Mouse (Mus musculus): ENCODE data around the gene Taar7e. TPM values are rescaled to one million over a fixed set of nuclear protein-coding genes. Genes with fewer than 3 reads are reported as not detected.
"Not testable (repeated sequence)": the region's sequence is repeated elsewhere in the genome, so short reads cannot be mapped to it uniquely, and the experiment has no call there.

The Taar7e gene
- polyA plus RNA-seq, 1 experiment from 2014 or later, result not detected

DNA sequence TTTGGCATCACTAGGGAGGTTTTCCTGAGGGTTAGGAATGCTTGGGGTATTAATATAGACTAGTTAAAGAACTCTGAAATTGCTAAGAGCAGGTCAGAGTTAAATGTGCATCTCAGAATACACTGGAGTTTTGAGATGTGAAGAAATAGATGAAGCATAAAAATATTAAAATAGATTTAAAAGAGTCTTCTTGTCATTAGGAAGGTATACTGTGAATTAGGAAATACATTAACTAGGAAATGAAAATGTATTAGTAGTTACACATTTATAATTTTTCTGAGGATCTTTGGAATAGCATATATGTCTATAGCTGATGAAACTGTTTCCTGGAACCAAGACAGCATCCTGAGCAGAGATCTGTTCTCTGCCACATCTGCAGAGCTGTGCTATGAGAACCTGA, 11.8 kb downstream of the Taar7e start, which contains the start of gene Taar7f:
Taar7f (plus strand) TSS at position 301 of the 400 bp plus-strand sequence.
- DNase-seq (ENCODE audit: low spot score), result no peak
- Histone ChIP-seq H3K4me2 (replicated peaks; ENCODE audit: low read depth, low read length) (no peak within 1 kb of the TSS), H3K9me3 (ENCODE audit: control insufficient read depth, low read length) (no peaks in the 10 kb centered on the region), H3K4me1 (replicated peaks; ENCODE audit: control insufficient read depth, insufficient read depth, low read length) (no peaks in the 10 kb centered on the region), H3K36me3 (ENCODE audit: control insufficient read depth, insufficient read depth, low read length) (no peaks in the 10 kb centered on the region), H3K27ac (ENCODE audit: low read depth, low read length) (no peak within 1 kb of the TSS), H3K27me3 (ENCODE audit: control insufficient read depth, insufficient read depth, low read length) (no peaks in the 10 kb centered on the region), H3K4me3 (ENCODE audit: low read depth, low read length) (no peak within 1 kb of the TSS), H3K9ac (ENCODE audit: low read depth, low read length) (no peak within 1 kb of the TSS)
- ATAC-seq (ENCODE audit: low FRiP score), result no peak

- no peak for ATAC-seq (ENCODE audit: low FRiP score)
These were observed 14.6 kb downstream of the Taar7e start for GRCm38 (mm10) chr10:24052039-24052438.

DNA sequence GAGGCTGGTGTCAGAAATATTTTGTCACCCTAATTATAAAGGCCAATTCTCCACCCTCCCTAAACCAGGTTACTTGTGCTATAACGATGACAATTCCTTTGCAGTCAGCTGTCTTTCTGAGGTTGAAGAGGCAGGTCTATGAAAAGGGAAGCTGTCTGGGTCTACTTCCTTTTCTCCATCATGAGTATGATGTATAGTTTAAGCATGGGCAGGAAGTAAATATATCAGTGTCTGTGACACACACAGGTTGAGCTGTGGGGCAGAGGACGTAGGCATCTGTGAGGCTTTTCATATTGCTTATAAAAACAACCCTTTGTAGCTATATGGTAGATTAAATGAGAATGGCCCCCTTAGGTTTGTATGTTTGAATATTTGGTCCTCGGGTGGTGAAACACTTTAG, 21.6 kb downstream of the Taar7e start:
- DNase-seq (ENCODE audit: low spot score), result no peak
- Histone ChIP-seq H3K4me2 (replicated peaks; ENCODE audit: low read depth, low read length) (no peak overlapping the region), H3K9ac (ENCODE audit: low read depth, low read length) (no peak overlapping the region), H3K4me1 (replicated peaks; ENCODE audit: control insufficient read depth, insufficient read depth, low read length) (no peaks in the 10 kb centered on the region), H3K9me3 (ENCODE audit: control insufficient read depth, low read length) (no peaks in the 10 kb centered on the region), H3K36me3 (ENCODE audit: control insufficient read depth, insufficient read depth, low read length) (no peaks in the 10 kb centered on the region), H3K27me3 (ENCODE audit: control insufficient read depth, insufficient read depth, low read length) (no peaks in the 10 kb centered on the region), H3K4me3 (ENCODE audit: low read depth, low read length) (no peak overlapping the region), H3K27ac (ENCODE audit: low read depth, low read length) (no peak overlapping the region)
- WGBS, result 95% methylated on average over 3 of the region's 3 CpGs
- ATAC-seq (ENCODE audit: low FRiP score), result no peak

More at GRCm38 (mm10) chr10:24052039-24052438, 14.6 kb downstream of the Taar7e start:
- Histone ChIP-seq H3K36me3 (ENCODE audit: control insufficient read depth, insufficient read depth, low read length) (no peaks in the 10 kb centered on the region), H3K27me3 (ENCODE audit: control insufficient read depth, insufficient read depth, low read length) (no peaks in the 10 kb centered on the region), H3K9ac (ENCODE audit: low read depth, low read length) (no peak overlapping the region), H3K9me3 (ENCODE audit: control insufficient read depth, low read length) (no peaks in the 10 kb centered on the region), H3K4me1 (replicated peaks; ENCODE audit: control insufficient read depth, insufficient read depth, low read length) (no peaks in the 10 kb centered on the region), H3K4me2 (replicated peaks; ENCODE audit: low read depth, low read length) (no peak overlapping the region), H3K4me3 (ENCODE audit: low read depth, low read length) (no peak overlapping the region), H3K27ac (ENCODE audit: low read depth, low read length) (no peak overlapping the region)
- 86% methylated on average over 5 of the region's 5 CpGs for WGBS
- DNase-seq (ENCODE audit: low spot score), result no peak

DNA sequence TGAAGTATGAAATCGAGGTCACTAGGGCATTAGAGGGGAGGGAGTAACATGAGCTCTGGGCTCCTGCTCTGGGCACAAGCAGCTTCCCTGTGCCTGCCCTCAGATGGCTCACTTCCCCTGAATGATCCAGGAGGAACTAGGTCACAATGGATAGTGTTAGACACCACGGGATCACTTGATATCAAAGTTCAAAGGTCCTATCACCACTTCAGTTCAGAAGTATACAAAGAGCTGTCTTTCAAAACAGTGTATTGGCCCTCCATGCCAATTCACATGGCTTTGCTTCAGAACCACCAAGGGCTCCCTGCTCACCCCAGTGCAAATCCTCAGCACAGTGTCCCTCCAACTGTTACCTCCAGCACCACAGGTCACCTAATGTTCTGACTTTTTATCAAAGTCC, 37.3 kb downstream of the Taar7e start:
- not testable (repeated sequence) for H3K4me3 ChIP-seq (ENCODE audit: low read depth, low read length); ATAC-seq (ENCODE audit: low FRiP score); H3K4me2 ChIP-seq (replicated peaks; ENCODE audit: low read depth, low read length); H3K36me3 ChIP-seq (ENCODE audit: control insufficient read depth, insufficient read depth, low read length); H3K27me3 ChIP-seq (ENCODE audit: control insufficient read depth, insufficient read depth, low read length); H3K9ac ChIP-seq (ENCODE audit: low read depth, low read length); H3K4me1 ChIP-seq (replicated peaks; ENCODE audit: control insufficient read depth, insufficient read depth, low read length); H3K9me3 ChIP-seq (ENCODE audit: control insufficient read depth, low read length); DNase-seq (ENCODE audit: low spot score); H3K27ac ChIP-seq (ENCODE audit: low read depth, low read length)
- WGBS, result 43% methylated on average over 2 of the region's 2 CpGs

- ATAC-seq (ENCODE audit: low FRiP score); DNase-seq (ENCODE audit: low spot score); H3K36me3 ChIP-seq (ENCODE audit: control insufficient read depth, insufficient read depth, low read length); H3K4me2 ChIP-seq (replicated peaks; ENCODE audit: low read depth, low read length); H3K9ac ChIP-seq (ENCODE audit: low read depth, low read length); H3K4me1 ChIP-seq (replicated peaks; ENCODE audit: control insufficient read depth, insufficient read depth, low read length); H3K27me3 ChIP-seq (ENCODE audit: control insufficient read depth, insufficient read depth, low read length); H3K9me3 ChIP-seq (ENCODE audit: control insufficient read depth, low read length); H3K27ac ChIP-seq (ENCODE audit: low read depth, low read length); H3K4me3 ChIP-seq (ENCODE audit: low read depth, low read length): not testable (repeated sequence)
- 85% methylated on average over 2 of the region's 4 CpGs for WGBS
These were observed 38.8 kb downstream of the Taar7e start, which contains the start of gene Taar8a for GRCm38 (mm10) chr10:24076200-24076599. Gene Taar8a (plus strand): TSS chr10:24076500.

DNA sequence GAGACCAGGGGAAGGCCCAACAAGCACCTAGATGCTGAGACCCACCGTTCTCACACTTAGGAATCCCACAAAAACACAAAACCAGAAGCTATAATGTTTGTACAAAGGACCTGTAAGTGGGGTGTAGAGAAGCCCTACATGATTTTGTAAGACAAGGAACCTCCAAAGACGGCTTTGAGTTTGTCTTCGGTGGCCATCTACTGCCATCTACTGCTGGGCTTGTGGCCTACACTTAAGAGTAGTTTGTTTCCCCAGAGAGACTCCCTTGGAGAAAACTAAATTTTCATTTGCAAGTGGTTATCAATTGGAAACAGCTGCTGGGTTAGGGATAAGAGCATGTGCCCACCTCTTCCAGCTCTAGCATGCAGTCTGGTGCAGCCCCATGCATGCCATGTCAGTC, 42.8 kb downstream of the Taar7e start:
- Histone ChIP-seq H3K27ac (ENCODE audit: low read depth, low read length) (no peak overlapping the region), H3K4me3 (ENCODE audit: low read depth, low read length) (no peak overlapping the region), H3K27me3 (ENCODE audit: control insufficient read depth, insufficient read depth, low read length) (no peaks in the 10 kb centered on the region), H3K9me3 (ENCODE audit: control insufficient read depth, low read length) (no peaks in the 10 kb centered on the region), H3K36me3 (ENCODE audit: control insufficient read depth, insufficient read depth, low read length) (no peaks in the 10 kb centered on the region), H3K4me2 (replicated peaks; ENCODE audit: low read depth, low read length) (no peak overlapping the region), H3K9ac (ENCODE audit: low read depth, low read length) (no peak overlapping the region), H3K4me1 (replicated peaks; ENCODE audit: control insufficient read depth, insufficient read depth, low read length) (no peaks in the 10 kb centered on the region)
- 50% methylated on average over 3 of the region's 3 CpGs for WGBS
- ATAC-seq (ENCODE audit: low FRiP score) (no peak), DNase-seq (ENCODE audit: low spot score) (peak; percentile 45)

DNA sequence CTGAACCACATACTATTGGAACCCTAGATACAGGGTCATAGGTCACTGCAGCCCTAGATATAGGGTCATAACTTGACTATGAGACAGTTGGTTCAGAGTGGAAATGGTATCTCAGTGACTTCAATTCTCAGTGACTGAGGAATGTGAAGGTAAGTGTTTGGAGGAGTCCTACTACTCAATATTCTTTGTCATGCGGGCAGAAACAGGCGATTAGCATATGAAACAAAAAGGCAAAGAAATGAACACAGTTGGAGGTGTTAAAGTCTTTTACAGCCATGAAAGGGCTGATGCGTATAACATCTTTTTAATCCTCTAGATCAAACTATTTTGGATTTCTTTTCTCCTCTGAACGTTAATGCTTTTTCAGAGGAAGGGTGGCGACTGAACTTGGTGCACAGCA, 48.5 kb downstream of the Taar7e start:
- H3K27ac ChIP-seq (ENCODE audit: low read depth, low read length), result no peak overlapping the region
- H3K9me3 ChIP-seq (ENCODE audit: control insufficient read depth, low read length), result no peaks in the 10 kb centered on the region
- no peak overlapping the region for H3K4me2 ChIP-seq (replicated peaks; ENCODE audit: low read depth, low read length)
- WGBS, result 56% methylated on average over 5 of the region's 5 CpGs
- H3K9ac ChIP-seq (ENCODE audit: low read depth, low read length), result no peak overlapping the region
- no peaks in the 10 kb centered on the region for H3K27me3 ChIP-seq (ENCODE audit: control insufficient read depth, insufficient read depth, low read length)
- H3K4me1 ChIP-seq (replicated peaks; ENCODE audit: control insufficient read depth, insufficient read depth, low read length), result no peaks in the 10 kb centered on the region
- DNase-seq (ENCODE audit: low spot score) (no peak), ATAC-seq (ENCODE audit: low FRiP score) (no peak)
- H3K36me3 ChIP-seq (ENCODE audit: control insufficient read depth, insufficient read depth, low read length), result no peaks in the 10 kb centered on the region
- H3K4me3 ChIP-seq (ENCODE audit: low read depth, low read length), result no peak overlapping the region

DNA sequence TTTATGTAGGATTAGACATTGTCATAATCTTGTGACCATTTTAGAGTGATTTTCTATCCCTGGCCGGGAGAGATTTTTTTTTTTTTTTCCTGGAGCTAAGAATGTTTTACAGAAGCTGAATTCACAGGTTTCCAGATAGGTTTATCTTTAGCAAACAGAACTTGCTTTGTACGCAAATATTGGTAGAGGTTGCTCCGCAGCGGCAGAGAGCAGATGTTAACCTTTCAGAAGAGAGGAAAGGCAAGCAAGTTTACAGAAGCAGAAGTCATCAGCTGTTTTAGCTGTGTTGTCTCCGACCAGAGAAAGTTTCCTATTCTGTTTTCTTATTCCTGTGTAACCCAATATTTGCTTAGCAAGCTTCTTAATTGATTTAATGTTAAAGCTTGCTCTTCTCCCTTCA, 49.1 kb downstream of the Taar7e start:
- Histone ChIP-seq H3K4me2 (replicated peaks; ENCODE audit: low read depth, low read length) (no peak overlapping the region), H3K9ac (ENCODE audit: low read depth, low read length) (no peak overlapping the region), H3K4me3 (ENCODE audit: low read depth, low read length) (no peak overlapping the region), H3K27ac (ENCODE audit: low read depth, low read length) (no peak overlapping the region), H3K36me3 (ENCODE audit: control insufficient read depth, insufficient read depth, low read length) (no peaks in the 10 kb centered on the region), H3K27me3 (ENCODE audit: control insufficient read depth, insufficient read depth, low read length) (no peaks in the 10 kb centered on the region), H3K9me3 (ENCODE audit: control insufficient read depth, low read length) (no peaks in the 10 kb centered on the region), H3K4me1 (replicated peaks; ENCODE audit: control insufficient read depth, insufficient read depth, low read length) (no peaks in the 10 kb centered on the region)
- DNase-seq (ENCODE audit: low spot score) (no peak), ATAC-seq (ENCODE audit: low FRiP score) (no peak)
- 83% methylated on average over 5 of the region's 5 CpGs for WGBS

DNA sequence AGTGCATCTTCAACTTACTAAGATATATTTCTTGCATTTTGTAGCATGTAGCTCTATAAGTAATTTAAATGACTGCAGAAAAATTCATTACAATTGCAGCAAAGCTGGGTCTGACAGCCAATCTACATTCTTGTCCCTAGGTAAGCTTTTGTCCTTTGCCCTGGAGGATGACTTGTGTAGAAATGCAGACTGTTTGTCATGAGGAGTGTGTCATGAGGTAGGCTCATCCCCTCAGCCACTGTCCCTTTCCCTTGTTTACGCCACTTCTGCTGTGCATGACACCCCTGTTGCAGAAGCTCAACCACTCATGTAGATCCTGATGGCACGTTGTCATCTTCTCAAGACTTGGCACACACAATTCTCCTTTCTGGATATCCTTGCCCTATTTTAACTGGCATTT, 49.8 kb downstream of the Taar7e start:
- no peaks in the 10 kb centered on the region for H3K36me3 ChIP-seq (ENCODE audit: control insufficient read depth, insufficient read depth, low read length)
- H3K27me3 ChIP-seq (ENCODE audit: control insufficient read depth, insufficient read depth, low read length), result no peaks in the 10 kb centered on the region
- WGBS, result 80% methylated on average over 2 of the region's 2 CpGs
- H3K4me3 ChIP-seq (ENCODE audit: low read depth, low read length), result no peak overlapping the region
- ATAC-seq (ENCODE audit: low FRiP score), result no peak
- H3K9me3 ChIP-seq (ENCODE audit: control insufficient read depth, low read length), result no peaks in the 10 kb centered on the region
- no peak overlapping the region for H3K27ac ChIP-seq (ENCODE audit: low read depth, low read length)
- DNase-seq (ENCODE audit: low spot score), result no peak
- no peaks in the 10 kb centered on the region for H3K4me1 ChIP-seq (replicated peaks; ENCODE audit: control insufficient read depth, insufficient read depth, low read length)
- H3K4me2 ChIP-seq (replicated peaks; ENCODE audit: low read depth, low read length), result no peak overlapping the region
- H3K9ac ChIP-seq (ENCODE audit: low read depth, low read length), result no peak overlapping the region

All from hindbrain, embryonic 11.5 days (tissue).